Mouse (Mus musculus) liver, embryonic 16.5 days (tissue): ENCODE data around the gene Foxp1. TPM values are rescaled to one million over a fixed set of nuclear protein-coding genes. Genes with fewer than 3 reads are reported as not detected.
A peak's percentile ranks its signal among the peaks of the same experiment; 100 is the strongest.

ENCODE experiments used
- ATAC-seq: fragments of 200-750 bp; cut with Nextera tagmentation; 2 replicates; pipeline ENCODE4 v1.8.0; 2017; ENCODE audit warnings: low read depth, mild to moderate bottlenecking, moderate number of reproducible peaks, moderate library complexity
- H3K27ac ChIP-seq: fragments of 300-500 bp; sonication (generic); 2 replicates; pipeline ENCODE4 v1.5.1; 2014; ENCODE audit warnings: mild to moderate bottlenecking, low read length
- H3K27me3 ChIP-seq: fragments of 300-500 bp; sonication (generic); 2 replicates; pipeline ENCODE4 v1.6.1; 2014; ENCODE audit warnings: low read depth, low read length, mixed read lengths; ENCODE audit not compliant: control insufficient read depth, insufficient read depth
- H3K36me3 ChIP-seq: fragments of 300-500 bp; sonication (generic); 2 replicates; pipeline ENCODE4 v1.6.1; 2014; ENCODE audit warnings: mild to moderate bottlenecking; ENCODE audit not compliant: control insufficient read depth, insufficient read depth
- H3K4me1 ChIP-seq: fragments of 300-500 bp; sonication (generic); 2 replicates; pipeline ENCODE4 v1.6.1; 2014; ENCODE audit warnings: low read depth, low read length, mixed read lengths; ENCODE audit not compliant: control insufficient read depth
- H3K4me2 ChIP-seq: fragments of 300-500 bp; sonication (generic); 2 replicates; pipeline ENCODE4 v1.6.1; 2014; ENCODE audit warnings: low read depth, low read length, mixed read lengths
- H3K4me3 ChIP-seq: fragments of 300-500 bp; sonication (generic); 2 replicates; pipeline ENCODE4 v1.5.1; 2014; ENCODE audit warnings: low read depth, mild to moderate bottlenecking, low read length
- H3K9ac ChIP-seq: fragments of 300-500 bp; sonication (generic); 2 replicates; pipeline ENCODE4 v1.6.1; 2014; ENCODE audit warnings: low read depth, low read length
- H3K9me3 ChIP-seq: fragments of 300-500 bp; sonication (generic); replicated peaks from 2 replicates; pipeline ENCODE4 v1.6.1; 2016; ENCODE audit warnings: low read length; ENCODE audit not compliant: control insufficient read depth
- WGBS: fragments of 180-500 bp; shearing (Covaris S2); extraction: QIAGEN DNeasy Blood & Tissue Kit; methylation state at CpG from one replicate; pipeline ENCODE4 v1.1.7; 2014; ENCODE audit not compliant: insufficient replicate concordance; 5-methylcytosine and 5-hydroxymethylcytosine counted together
- polyA plus RNA-seq: library from polyadenylated mRNA; unstranded; fragments of >200 nt; fragmentation: Nextera tagmentation; extraction: Ambion mirVana; gene quantifications from 2 replicates; pipeline ENCODE4 v1.2.1, GENCODE M21; 2015

The Foxp1 gene
- polyA plus RNA-seq, 1 experiment from 2014 or later, result 13.6 TPM

- Histone ChIP-seq H3K36me3 (no peaks in the 10 kb centered on the region), H3K27me3 (no peaks in the 10 kb centered on the region), H3K27ac (peak overlapping the region; percentile 69), H3K4me3 (no peak overlapping the region), H3K4me2 (no peak overlapping the region), H3K9ac (no peak overlapping the region), H3K4me1 (peaks cover 4% of the 10 kb centered on the region), H3K9me3 (no peaks in the 10 kb centered on the region)
- WGBS, result 36% methylated on average over 5 of the region's 5 CpGs
- no peak for ATAC-seq
Observed at GRCm38 (mm10) chr6:99388023-99388422, 134.5 kb downstream of the Foxp1 start.

DNA sequence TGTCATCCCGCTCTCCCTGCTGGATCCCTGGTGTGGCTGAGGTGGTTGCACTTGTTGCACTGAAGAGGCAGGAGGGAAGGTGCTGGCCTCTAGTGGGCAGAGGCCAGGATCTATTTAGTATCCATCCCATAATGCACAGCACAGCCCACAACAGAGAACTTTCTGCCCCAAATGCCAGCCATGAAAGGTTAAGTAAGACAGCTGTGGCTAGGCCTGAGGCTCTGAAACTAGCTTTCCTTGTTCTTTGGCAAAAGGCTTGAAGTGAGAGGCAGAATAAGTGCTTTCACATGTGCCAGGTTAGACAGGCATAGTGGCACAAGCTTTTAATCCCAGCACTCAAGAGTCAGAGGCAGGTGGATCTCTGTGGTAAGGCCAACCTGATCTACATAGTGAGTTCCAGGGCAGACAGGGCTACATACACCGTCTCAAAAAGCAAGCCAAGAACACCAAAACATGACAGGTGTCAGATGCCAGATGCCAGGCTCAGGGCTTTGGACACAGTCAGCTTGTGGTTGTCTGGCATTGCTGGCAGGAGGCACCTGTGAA lies 137.4 kb downstream of the Foxp1 start:
- Histone ChIP-seq H3K4me3 (no peak overlapping the region), H3K27me3 (no peaks in the 10 kb centered on the region), H3K4me1 (peaks cover 4% of the 10 kb centered on the region), H3K27ac (no peak overlapping the region), H3K9me3 (no peaks in the 10 kb centered on the region), H3K9ac (no peak overlapping the region), H3K36me3 (no peaks in the 10 kb centered on the region), H3K4me2 (no peak overlapping the region)
- ATAC-seq, result no peak
- WGBS, result 68% methylated on average over 2 of the region's 2 CpGs

GRCm38 (mm10) chr6:99383846-99384472 lies 138.6 kb downstream of the Foxp1 start:
- H3K9me3 ChIP-seq, result no peaks in the 10 kb centered on the region
- H3K27me3 ChIP-seq, result no peaks in the 10 kb centered on the region
- H3K9ac ChIP-seq, result no peak overlapping the region
- no peak overlapping the region for H3K4me2 ChIP-seq
- WGBS, result 42% methylated on average over 4 of the region's 4 CpGs
- no peak for ATAC-seq
- H3K4me1 ChIP-seq, result no peaks in the 10 kb centered on the region; the same call in 1 of the 2 replicates
- H3K36me3 ChIP-seq, result no peaks in the 10 kb centered on the region
- no peak overlapping the region for H3K27ac ChIP-seq
- no peak overlapping the region for H3K4me3 ChIP-seq

DNA sequence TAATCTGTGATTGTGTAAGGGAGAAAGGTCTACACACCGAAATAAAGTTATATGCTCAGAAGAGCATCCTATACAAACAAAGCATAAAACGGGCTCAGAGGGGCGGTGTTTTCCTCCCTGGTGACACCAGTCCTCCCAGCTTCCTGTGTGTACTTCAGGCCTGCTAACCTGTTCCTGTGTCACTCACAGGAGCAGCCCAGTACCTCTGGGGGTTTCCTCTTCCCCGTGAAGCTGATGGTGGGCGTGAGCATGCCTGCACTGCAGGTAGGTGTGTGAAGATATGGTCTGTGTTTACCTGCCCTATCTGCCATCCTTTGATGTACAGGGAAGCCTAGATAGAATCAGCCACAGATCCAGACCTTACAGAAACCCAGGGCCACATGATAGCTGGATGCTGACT lies 142.4 kb downstream of the Foxp1 start:
- no peak overlapping the region for H3K4me3 ChIP-seq
- no peaks in the 10 kb centered on the region for H3K9me3 ChIP-seq
- ATAC-seq, result no peak

DNA sequence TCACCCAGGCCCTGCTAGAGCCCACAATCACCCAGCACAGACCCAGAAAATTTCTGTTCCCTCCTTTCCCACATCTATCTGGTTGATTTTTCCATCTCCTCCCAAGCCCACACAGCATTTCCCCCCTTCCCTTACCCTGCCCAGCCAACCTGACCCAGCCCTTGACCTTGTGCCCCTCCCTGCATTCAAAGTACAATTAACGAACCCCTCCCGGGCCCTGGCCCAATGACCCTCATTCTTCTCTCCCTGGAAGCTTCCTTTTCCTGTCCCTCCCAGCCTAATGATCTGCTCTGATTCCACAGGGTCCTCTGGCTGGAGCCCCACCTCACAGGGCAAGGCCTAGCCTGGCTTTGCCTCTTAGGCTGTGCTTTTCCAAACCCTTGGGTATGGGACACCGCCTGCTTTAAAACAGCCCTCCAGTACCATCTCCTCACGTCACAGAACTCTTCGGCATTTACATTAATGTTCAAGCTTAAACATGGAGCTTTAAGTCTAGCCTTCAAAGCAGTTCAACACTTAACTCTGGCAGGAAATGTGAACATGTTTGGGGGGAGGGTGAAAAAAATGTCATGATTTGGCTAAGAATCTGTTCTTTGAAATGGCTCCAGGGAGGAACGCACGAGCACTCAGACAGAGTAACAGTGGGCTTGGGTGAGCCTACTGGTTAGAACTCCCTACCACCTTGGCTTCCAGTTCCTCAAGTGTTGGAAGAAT lies 143.4 kb downstream of the Foxp1 start:
- Histone ChIP-seq H3K9me3 (no peaks in the 10 kb centered on the region), H3K27ac (no peak overlapping the region), H3K4me1 (peaks cover 3% of the 10 kb centered on the region; the same call in 1 of the 2 replicates), H3K4me3 (no peak overlapping the region), H3K36me3 (no peaks in the 10 kb centered on the region), H3K9ac (no peak overlapping the region), H3K4me2 (no peak overlapping the region), H3K27me3 (no peaks in the 10 kb centered on the region)
- 0 out of 2 replicates have a peak, but pooled peaks have one; percentile 19 for ATAC-seq
- 70% methylated on average over 7 of the region's 7 CpGs for WGBS

More for the DNA sequence above, 142.4 kb downstream of the Foxp1 start:
- no peak overlapping the region for H3K9ac ChIP-seq
- no peaks in the 10 kb centered on the region for H3K36me3 ChIP-seq
- peaks cover 3% of the 10 kb centered on the region; the same call in 1 of the 2 replicates for H3K4me1 ChIP-seq
- no peak overlapping the region for H3K27ac ChIP-seq
- no peaks in the 10 kb centered on the region for H3K27me3 ChIP-seq
- H3K4me2 ChIP-seq, result no peak overlapping the region
- WGBS, result 53% methylated on average over 5 of the region's 5 CpGs

GRCm38 (mm10) chr6:99377716-99378115 lies 144.8 kb downstream of the Foxp1 start:
- Histone ChIP-seq H3K36me3 (no peaks in the 10 kb centered on the region), H3K4me2 (no peak overlapping the region), H3K4me3 (no peak overlapping the region), H3K4me1 (peaks cover 3% of the 10 kb centered on the region; the same call in 1 of the 2 replicates), H3K27me3 (no peaks in the 10 kb centered on the region), H3K9ac (no peak overlapping the region), H3K27ac (no peak overlapping the region), H3K9me3 (no peaks in the 10 kb centered on the region)
- no peak for ATAC-seq
- WGBS, result 61% methylated on average over 4 of the region's 4 CpGs

DNA sequence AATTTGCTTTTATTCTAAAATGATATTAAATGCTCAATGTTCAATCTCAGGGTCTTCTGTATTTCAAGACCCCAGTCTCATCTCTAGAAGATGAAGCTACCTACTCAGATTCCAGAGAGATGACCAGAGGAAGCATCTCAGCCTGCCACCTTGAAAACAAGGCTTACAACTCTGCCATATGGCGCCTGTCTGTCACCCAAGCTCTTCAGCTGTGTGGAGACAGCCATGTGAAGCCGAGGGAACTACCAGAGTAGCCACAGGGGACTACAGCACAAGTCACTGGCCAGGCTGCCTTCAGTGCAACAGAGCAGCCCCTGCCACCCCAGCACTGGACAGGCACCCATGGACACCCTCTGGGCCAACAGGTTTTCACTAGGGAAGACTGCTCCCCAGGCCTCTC lies 145.4 kb downstream of the Foxp1 start:
- H3K9ac ChIP-seq, result no peak overlapping the region
- H3K4me1 ChIP-seq, result peaks cover 3% of the 10 kb centered on the region; the same call in 1 of the 2 replicates
- 56% methylated on average over 2 of the region's 2 CpGs for WGBS
- no peaks in the 10 kb centered on the region for H3K27me3 ChIP-seq
- no peak overlapping the region for H3K4me3 ChIP-seq
- ATAC-seq, result no peak
- no peak overlapping the region for H3K4me2 ChIP-seq
- no peaks in the 10 kb centered on the region for H3K9me3 ChIP-seq
- no peaks in the 10 kb centered on the region for H3K36me3 ChIP-seq
- H3K27ac ChIP-seq, result no peak overlapping the region

- peaks cover 3% of the 10 kb centered on the region; the same call in 1 of the 2 replicates for H3K4me1 ChIP-seq
- H3K9me3 ChIP-seq, result no peaks in the 10 kb centered on the region
- no peaks in the 10 kb centered on the region for H3K36me3 ChIP-seq
- no peak overlapping the region for H3K27ac ChIP-seq
- 81% methylated on average over 8 of the region's 8 CpGs for WGBS
- no peak overlapping the region for H3K4me2 ChIP-seq
- H3K4me3 ChIP-seq, result no peak overlapping the region
- ATAC-seq, result no peak
- H3K9ac ChIP-seq, result no peak overlapping the region
- H3K27me3 ChIP-seq, result no peaks in the 10 kb centered on the region
Observed at GRCm38 (mm10) chr6:99376721-99377120, 145.8 kb downstream of the Foxp1 start.

DNA sequence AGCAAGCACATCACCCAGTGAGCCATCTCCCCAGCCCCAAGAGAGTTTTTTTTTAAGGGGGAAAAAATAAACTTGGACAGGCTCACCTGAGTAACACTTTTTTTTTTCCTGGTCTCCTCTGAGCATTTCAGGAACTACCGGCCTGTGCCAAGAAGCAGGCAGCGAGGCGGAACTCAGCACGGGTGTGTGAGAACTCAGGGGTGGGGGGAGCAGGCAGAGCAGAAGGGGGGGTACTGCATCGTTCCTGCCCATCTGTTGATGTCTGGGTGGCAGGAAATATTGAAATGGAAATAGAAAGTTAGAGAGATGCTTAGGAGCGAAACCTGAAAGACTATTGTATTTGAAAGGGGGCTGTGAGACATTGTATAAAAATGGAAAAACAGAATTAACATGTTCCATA lies 146.7 kb downstream of the Foxp1 start:
- WGBS, result 56% methylated on average over 6 of the region's 6 CpGs
- H3K27ac ChIP-seq, result no peak overlapping the region
- no peak overlapping the region for H3K4me2 ChIP-seq

More for the DNA sequence above, 146.7 kb downstream of the Foxp1 start:
- no peak overlapping the region for H3K4me3 ChIP-seq
- H3K36me3 ChIP-seq, result no peaks in the 10 kb centered on the region
- no peak for ATAC-seq
- no peaks in the 10 kb centered on the region for H3K9me3 ChIP-seq
- no peak overlapping the region for H3K9ac ChIP-seq
- H3K4me1 ChIP-seq, result peaks cover 3% of the 10 kb centered on the region; the same call in 1 of the 2 replicates
- no peaks in the 10 kb centered on the region for H3K27me3 ChIP-seq
